Mouse (Mus musculus) heart, embryonic 13.5 days (tissue): ENCODE results near the gene Ptges3. TPM values are rescaled to one million over a fixed set of nuclear protein-coding genes. Genes with fewer than 3 reads are reported as not detected.
A peak's percentile ranks its signal among the peaks of the same experiment; 100 is the strongest.
"Not testable (repeated sequence)": the region's sequence is repeated elsewhere in the genome, so short reads cannot be mapped to it uniquely, and the experiment has no call there.

Experiments used
- ATAC-seq: fragments of 200-750 bp; cut with Nextera tagmentation; 2 replicates; pipeline ENCODE4 v1.8.0; 2017; ENCODE audit warnings: moderate TSS enrichment; ENCODE audit not compliant: insufficient number of reproducible peaks, low FRiP score, low TSS enrichment; ENCODE audit errors: extremely low read depth
- H3K27ac ChIP-seq: fragments of 300-500 bp; sonication (generic); replicated peaks from 2 replicates; pipeline ENCODE4 v1.5.1; 2015; ENCODE audit warnings: moderate library complexity, mild to moderate bottlenecking, inconsistent platforms
- H3K27me3 ChIP-seq: fragments of 300-500 bp; sonication (generic); replicated peaks from 2 replicates; pipeline ENCODE4 v1.6.1; 2015; ENCODE audit warnings: mild to moderate bottlenecking, inconsistent platforms
- H3K36me3 ChIP-seq: fragments of 300-500 bp; sonication (generic); 2 replicates; pipeline ENCODE4 v1.6.1; 2015; ENCODE audit warnings: mild to moderate bottlenecking, inconsistent platforms
- H3K4me1 ChIP-seq: fragments of 300-500 bp; sonication (generic); 2 replicates; pipeline ENCODE4 v1.6.1; 2015; ENCODE audit warnings: inconsistent platforms
- H3K4me2 ChIP-seq: fragments of 300-500 bp; sonication (generic); 2 replicates; pipeline ENCODE4 v1.6.1; 2015; ENCODE audit warnings: inconsistent platforms, mild to moderate bottlenecking, moderate library complexity
- H3K4me3 ChIP-seq: fragments of 300-500 bp; sonication (generic); 2 replicates; pipeline ENCODE4 v1.5.1; 2015; ENCODE audit warnings: moderate library complexity, mild to moderate bottlenecking, inconsistent platforms
- H3K9ac ChIP-seq: fragments of 300-500 bp; sonication (generic); 2 replicates; pipeline ENCODE4 v1.6.1; 2015; ENCODE audit warnings: inconsistent platforms, mild to moderate bottlenecking, moderate library complexity
- H3K9me3 ChIP-seq: fragments of 300-500 bp; sonication (generic); 2 replicates; pipeline ENCODE4 v1.6.1; 2016; ENCODE audit warnings: inconsistent platforms
- WGBS: fragments of 180-500 bp; shearing (Covaris S2); methylation state at CpG from one replicate; pipeline ENCODE4 v1.1.7; 2015; ENCODE audit warnings: mixed read lengths; 5-methylcytosine and 5-hydroxymethylcytosine counted together
- polyA plus RNA-seq: library from polyadenylated mRNA; unstranded; fragments of >200 nt; fragmentation: Nextera tagmentation; extraction: Ambion mirVana; gene quantifications from 2 replicates; pipeline ENCODE4 v1.2.1, GENCODE M21; 2015

The Ptges3 gene
- polyA plus RNA-seq, 1 experiment from 2014 or later = 301 TPM

GRCm38 (mm10) chr10:128083688-128084087 lies 24.9 kb downstream of the Ptges3 start:
- Histone ChIP-seq H3K36me3 (peaks cover 46% of the 10 kb centered on the region), H3K9me3 (no peaks in the 10 kb centered on the region), H3K4me2 (peak overlapping the region; percentile 78), H3K27ac (peak overlapping the region; percentile 93), H3K4me1 (peaks cover 44% of the 10 kb centered on the region), H3K27me3 (no peaks in the 10 kb centered on the region), H3K9ac (peak overlapping the region; percentile 98), H3K4me3 (peak overlapping the region; percentile 84)
- no peak for ATAC-seq
- under 1% methylated on average over 22 of the region's 22 CpGs for WGBS

GRCm38 (mm10) chr10:128084160-128084559 lies 25.4 kb downstream of the Ptges3 start:
- ATAC-seq = no peak
- H3K27ac ChIP-seq = peak overlapping the region; percentile 93
- WGBS = 2% methylated on average over 3 of the region's 3 CpGs
- peak overlapping the region; percentile 98 for H3K9ac ChIP-seq
- H3K4me1 ChIP-seq = peaks cover 48% of the 10 kb centered on the region
- no peaks in the 10 kb centered on the region for H3K9me3 ChIP-seq
- peaks cover 51% of the 10 kb centered on the region for H3K36me3 ChIP-seq
- H3K4me3 ChIP-seq = peak overlapping the region; percentile 84
- H3K4me2 ChIP-seq = peak overlapping the region; percentile 78
- no peaks in the 10 kb centered on the region for H3K27me3 ChIP-seq

GRCm38 (mm10) chr10:128086391-128086790 lies 27.6 kb downstream of the Ptges3 start:
- Histone ChIP-seq H3K9ac (no peak overlapping the region), H3K36me3 (peaks cover 68% of the 10 kb centered on the region), H3K27ac (no peak overlapping the region), H3K9me3 (no peaks in the 10 kb centered on the region), H3K4me2 (peak overlapping the region; percentile 78; the same call in 1 of the 2 replicates), H3K4me1 (peaks cover 69% of the 10 kb centered on the region), H3K4me3 (no peak overlapping the region), H3K27me3 (no peaks in the 10 kb centered on the region)
- 72% methylated on average over 6 of the region's 6 CpGs for WGBS
- no peak for ATAC-seq

- not testable (repeated sequence) for H3K27me3 ChIP-seq, H3K4me2 ChIP-seq, H3K9ac ChIP-seq, H3K4me3 ChIP-seq, H3K27ac ChIP-seq, ATAC-seq, H3K9me3 ChIP-seq
- H3K36me3 ChIP-seq = peaks cover 68% of the 10 kb centered on the region
- H3K4me1 ChIP-seq = peaks cover 69% of the 10 kb centered on the region
- WGBS = 63% methylated on average over 2 of the region's 2 CpGs
Measured at GRCm38 (mm10) chr10:128087216-128087615, 28.5 kb downstream of the Ptges3 start.

- 89% methylated on average over 5 of the region's 5 CpGs for WGBS
- Histone ChIP-seq H3K9ac (no peak overlapping the region), H3K9me3 (no peaks in the 10 kb centered on the region), H3K4me3 (no peak overlapping the region), H3K27ac (no peak overlapping the region), H3K36me3 (peaks cover 68% of the 10 kb centered on the region), H3K4me1 (peaks cover 68% of the 10 kb centered on the region), H3K4me2 (no peak overlapping the region), H3K27me3 (no peaks in the 10 kb centered on the region)
- ATAC-seq = no peak
Measured at GRCm38 (mm10) chr10:128088181-128088580, 29.4 kb downstream of the Ptges3 start.

GRCm38 (mm10) chr10:128089842-128090241 lies 31.1 kb downstream of the Ptges3 start:
- Histone ChIP-seq H3K9ac (peak overlapping the region; percentile 58; the same call in 1 of the 2 replicates), H3K4me2 (no peak overlapping the region; the same call in 1 of the 2 replicates), H3K36me3 (peaks cover 60% of the 10 kb centered on the region), H3K27me3 (no peaks in the 10 kb centered on the region), H3K4me3 (no peak overlapping the region), H3K4me1 (peaks cover 81% of the 10 kb centered on the region), H3K9me3 (no peaks in the 10 kb centered on the region), H3K27ac (0 out of 2 replicates have a peak overlapping the region, but pooled peaks have one; percentile 8)
- 22% methylated on average over 5 of the region's 5 CpGs for WGBS
- ATAC-seq = no peak

GRCm38 (mm10) chr10:128090651-128091563 lies 32.2 kb downstream of the Ptges3 start:
- peak; percentile 56 for ATAC-seq
- Histone ChIP-seq H3K36me3 (peaks cover 50% of the 10 kb centered on the region), H3K27me3 (no peaks in the 10 kb centered on the region), H3K9ac (peak overlapping the region; percentile 95), H3K27ac (peak overlapping the region; percentile 98), H3K4me1 (peaks cover 81% of the 10 kb centered on the region), H3K9me3 (no peaks in the 10 kb centered on the region), H3K4me2 (peak overlapping the region; percentile 82), H3K4me3 (peak overlapping the region; percentile 90)
- WGBS = 6% methylated on average over 14 of the region's 14 CpGs

- Histone ChIP-seq H3K4me1 (peaks cover 80% of the 10 kb centered on the region), H3K4me3 (peak within 1 kb of the TSS; percentile 90), H3K4me2 (peak within 1 kb of the TSS; percentile 82), H3K9ac (peak within 1 kb of the TSS; percentile 95), H3K36me3 (peaks cover 40% of the 10 kb centered on the region), H3K27me3 (no peaks in the 10 kb centered on the region), H3K27ac (peak within 1 kb of the TSS; percentile 98), H3K9me3 (no peaks in the 10 kb centered on the region)
- 1% methylated on average over 20 of the region's 20 CpGs for WGBS
- ATAC-seq = no peak
Measured at GRCm38 (mm10) chr10:128091564-128092505, 33.1 kb downstream of the Ptges3 start, which contains the start of gene Baz2a. Baz2a (plus strand) TSS chr10:128091577.

- Histone ChIP-seq H3K4me3 (peak overlapping the region; percentile 90), H3K4me2 (peak overlapping the region; percentile 82), H3K9me3 (no peaks in the 10 kb centered on the region), H3K27me3 (no peaks in the 10 kb centered on the region), H3K9ac (peak overlapping the region; percentile 95), H3K36me3 (peaks cover 31% of the 10 kb centered on the region), H3K4me1 (peaks cover 78% of the 10 kb centered on the region), H3K27ac (peak overlapping the region; percentile 98)
- ATAC-seq = peak; percentile 58
- WGBS = under 1% methylated on average over 79 of the region's 88 CpGs
Measured at GRCm38 (mm10) chr10:128092506-128093495, 34.0 kb downstream of the Ptges3 start.
